Mouse (Mus musculus): ENCODE data around the gene Cdkn2aipnl. TPM values are rescaled to one million over a fixed set of nuclear protein-coding genes. Genes with fewer than 3 reads are reported as not detected.

Gene Cdkn2aipnl
- total RNA-seq, 1 experiment from 2014 or later: 20.1 TPM

DNA sequence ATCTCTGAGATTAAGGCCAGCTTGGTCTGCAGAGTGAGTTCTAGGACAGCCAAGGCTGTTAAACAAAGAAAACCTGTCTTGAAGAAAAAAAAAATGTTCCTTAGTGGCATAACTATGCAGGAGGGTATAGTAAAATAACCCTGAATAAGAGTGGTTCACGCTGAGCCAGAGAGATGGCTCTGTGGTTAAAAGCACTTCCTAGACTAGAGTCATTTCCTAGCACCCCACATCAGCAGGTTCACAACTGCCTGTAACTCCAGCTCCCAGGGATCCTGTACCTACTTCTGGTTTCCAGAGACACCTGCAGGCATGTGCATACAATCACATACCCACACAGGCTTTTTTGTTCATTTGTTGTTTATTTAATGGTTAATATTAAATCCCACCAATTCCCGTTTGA is 38.1 kb downstream of the Cdkn2aipnl start:
- DNase-seq: no peak

DNA sequence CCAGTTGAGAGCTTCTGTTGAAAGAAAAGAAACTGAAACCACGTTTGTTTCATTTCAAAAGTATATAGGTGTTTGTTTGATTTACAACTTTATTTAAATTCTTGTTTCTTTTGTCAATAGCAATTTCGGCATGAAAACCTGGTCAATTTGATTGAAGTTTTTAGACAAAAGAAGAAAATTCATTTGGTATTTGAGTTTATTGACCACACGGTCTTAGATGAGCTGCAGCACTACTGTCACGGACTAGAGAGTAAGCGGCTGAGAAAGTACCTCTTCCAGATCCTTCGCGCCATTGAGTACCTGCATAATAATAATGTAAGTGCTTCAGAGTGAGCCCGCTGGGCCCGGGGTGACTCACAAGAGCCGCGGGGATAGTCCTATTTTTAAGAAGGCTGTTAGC is 43.5 kb downstream of the Cdkn2aipnl start:
- DNase-seq: no peak

DNA sequence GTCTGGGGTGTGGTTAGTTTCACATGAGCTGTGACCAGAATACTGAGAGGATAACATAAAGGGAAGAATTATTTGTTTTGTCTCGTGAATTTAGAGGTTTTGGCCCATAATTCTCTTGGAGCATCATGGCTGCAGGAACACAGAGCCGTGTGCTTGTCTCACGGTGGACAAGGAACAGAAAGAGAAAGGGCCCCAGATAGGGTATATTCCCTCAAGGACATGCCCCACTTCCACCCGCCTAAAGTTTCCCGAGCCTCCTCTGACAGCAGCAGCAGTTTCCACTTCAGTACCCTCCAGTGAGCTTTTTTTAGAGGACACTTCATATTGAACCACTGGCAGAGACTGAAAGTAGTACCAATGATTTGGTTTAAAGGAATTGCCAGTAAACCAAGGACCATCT is 44.1 kb downstream of the Cdkn2aipnl start:
- no peak for DNase-seq

GRCm38 (mm10) chr11:52018217-52018616 is 50.8 kb downstream of the Cdkn2aipnl start:
- DNase-seq: no peak

Other genes with a start within 250 kb of the Cdkn2aipnl start
- gene Sec24a, start 204.0 kb upstream of the Cdkn2aipnl start, total RNA-seq (2021): 31.7 and 37.9 TPM in 2 replicates
- gene Sar1b, start 204.0 kb upstream of the Cdkn2aipnl start, total RNA-seq (2021): 95.1 and 99.2 TPM in 2 replicates
- gene Jade2, start 110.0 kb upstream of the Cdkn2aipnl start, total RNA-seq (2021): 11.9 and 15.1 TPM in 2 replicates
- gene Ube2b, start 33.1 kb downstream of the Cdkn2aipnl start, total RNA-seq (2021): 152 and 153 TPM in 2 replicates
- 4.3 and 5.6 TPM in 2 replicates for gene Cdkl3, start 36.6 kb downstream of the Cdkn2aipnl start, total RNA-seq (2021)
- gene Ppp2ca, start 131.0 kb downstream of the Cdkn2aipnl start, total RNA-seq (2021): 75.1 and 78.2 TPM in 2 replicates
- not detected in 2 replicates for gene Olfr1373, start 177.9 kb downstream of the Cdkn2aipnl start, total RNA-seq (2021)
- gene Olfr1371, start 246.3 kb downstream of the Cdkn2aipnl start, total RNA-seq (2021): not detected in 2 replicates